Mouse (Mus musculus) right cerebral cortex, adult 18-20 months (tissue): ENCODE results near the gene 4930452B06Rik.

Experiments used
- DNase-seq: peaks from one replicate; pipeline ENCODE4 v3.0.0; 2022; ENCODE audit warnings: mixed read lengths

Gene 4930452B06Rik

GRCm38 (mm10) chr14:8449299-8449698 lies 216.7 kb downstream of the 4930452B06Rik start:
- DNase-seq: no peak

GRCm38 (mm10) chr14:8447352-8447751 lies 218.7 kb downstream of the 4930452B06Rik start:
- DNase-seq: no peak

GRCm38 (mm10) chr14:8444363-8444762 lies 221.7 kb downstream of the 4930452B06Rik start:
- DNase-seq: no peak

- DNase-seq: no peak
These were observed 223.3 kb downstream of the 4930452B06Rik start for GRCm38 (mm10) chr14:8442691-8443090.

- no peak for DNase-seq
These were observed 224.4 kb downstream of the 4930452B06Rik start for GRCm38 (mm10) chr14:8441623-8442022.

- DNase-seq: no peak
These were observed 235.3 kb downstream of the 4930452B06Rik start for GRCm38 (mm10) chr14:8430611-8431230.

- DNase-seq: no peak
These were observed 236.3 kb downstream of the 4930452B06Rik start for GRCm38 (mm10) chr14:8429767-8430166.

- DNase-seq: no peak
These were observed 243.2 kb downstream of the 4930452B06Rik start for GRCm38 (mm10) chr14:8422833-8423232.

- DNase-seq: no peak
These were observed 244.7 kb downstream of the 4930452B06Rik start for GRCm38 (mm10) chr14:8421199-8421787.

- DNase-seq: no peak
These were observed 247.4 kb downstream of the 4930452B06Rik start for GRCm38 (mm10) chr14:8418610-8419009.

- no peak for DNase-seq
These were observed 260.1 kb downstream of the 4930452B06Rik start for GRCm38 (mm10) chr14:8405946-8406345.

- no peak for DNase-seq
These were observed 262.7 kb downstream of the 4930452B06Rik start for GRCm38 (mm10) chr14:8403310-8403709.

GRCm38 (mm10) chr14:8398507-8398906 lies 267.5 kb downstream of the 4930452B06Rik start:
- DNase-seq: no peak

- DNase-seq: no peak
These were observed 270.3 kb downstream of the 4930452B06Rik start for GRCm38 (mm10) chr14:8395690-8396287.

- no peak for DNase-seq
These were observed 273.7 kb downstream of the 4930452B06Rik start for GRCm38 (mm10) chr14:8392181-8392825.
